Mouse (Mus musculus) heart, embryonic 11.5 days (tissue): Measurements from ENCODE around the gene Prcp. TPM values are rescaled to one million over a fixed set of nuclear protein-coding genes. Genes with fewer than 3 reads are reported as not detected.
"Not testable (repeated sequence)": the region's sequence is repeated elsewhere in the genome, so short reads cannot be mapped to it uniquely, and the experiment has no call there.

Experiments used
- ATAC-seq: fragments of 200-750 bp; cut with Nextera tagmentation; replicated peaks from 2 replicates; pipeline ENCODE4 v1.8.0; 2017; ENCODE audit warnings: moderate library complexity; ENCODE audit not compliant: insufficient number of reproducible peaks, low FRiP score, low TSS enrichment
- H3K27ac ChIP-seq: fragments of 300-500 bp; sonication (generic); 2 replicates; pipeline ENCODE4 v1.5.1; 2014; ENCODE audit warnings: mild to moderate bottlenecking, low read depth, low read length
- H3K27me3 ChIP-seq: fragments of 300-500 bp; sonication (generic); 2 replicates; pipeline ENCODE4 v1.6.1; 2014; ENCODE audit warnings: mild to moderate bottlenecking, low read length, mixed read lengths; ENCODE audit not compliant: control insufficient read depth, insufficient read depth
- H3K36me3 ChIP-seq: fragments of 300-500 bp; sonication (generic); 2 replicates; pipeline ENCODE4 v1.6.1; 2014; ENCODE audit warnings: mild to moderate bottlenecking, low read length, moderate library complexity, mixed read lengths; ENCODE audit not compliant: control insufficient read depth, insufficient read depth
- H3K4me1 ChIP-seq: fragments of 300-500 bp; sonication (generic); 2 replicates; pipeline ENCODE4 v1.6.1; 2014; ENCODE audit warnings: low read length; ENCODE audit not compliant: control insufficient read depth, insufficient read depth
- H3K4me2 ChIP-seq: fragments of 300-500 bp; sonication (generic); 2 replicates; pipeline ENCODE4 v1.6.1; 2014; ENCODE audit warnings: mild to moderate bottlenecking, moderate library complexity
- H3K4me3 ChIP-seq: fragments of 300-500 bp; sonication (generic); 2 replicates; pipeline ENCODE4 v1.5.1; 2014; ENCODE audit warnings: low read depth, low read length
- H3K9ac ChIP-seq: fragments of 300-500 bp; sonication (generic); 2 replicates; pipeline ENCODE4 v1.6.1; 2014; ENCODE audit warnings: mild to moderate bottlenecking, low read depth, low read length, moderate library complexity
- H3K9me3 ChIP-seq: fragments of 300-500 bp; sonication (generic); replicated peaks from 2 replicates; pipeline ENCODE4 v1.6.1; 2016; ENCODE audit warnings: low read length; ENCODE audit not compliant: control insufficient read depth
- whole genome bisulfite sequencing: fragments of 180-500 bp; shearing (Covaris S2); extraction: QIAGEN DNeasy Blood & Tissue Kit; methylation state at CpG from one replicate; pipeline ENCODE4 v1.1.7; 2014; ENCODE audit not compliant: insufficient replicate concordance; 5-methylcytosine and 5-hydroxymethylcytosine counted together
- polyA plus RNA-seq: library from polyadenylated mRNA; unstranded; fragments of >200 nt; fragmentation: Nextera tagmentation; extraction: Ambion mirVana; gene quantifications from 2 replicates; pipeline ENCODE4 v1.2.1, GENCODE M21; 2014

Prcp gene
- polyA plus RNA-seq, 1 experiment from 2014 or later, result 17.5 TPM

- no peaks in the 10 kb centered on the region for H3K27me3 ChIP-seq
- ATAC-seq, result no peak
- H3K4me3 ChIP-seq, result no peak overlapping the region
- H3K36me3 ChIP-seq, result no peaks in the 10 kb centered on the region
- H3K9ac ChIP-seq, result no peak overlapping the region
- no peaks in the 10 kb centered on the region for H3K4me1 ChIP-seq
- 66% methylated on average over 4 of the region's 4 CpGs for WGBS
- H3K4me2 ChIP-seq, result no peak overlapping the region
- no peaks in the 10 kb centered on the region for H3K9me3 ChIP-seq
- no peak overlapping the region for H3K27ac ChIP-seq
These were observed 104.0 kb downstream of the Prcp start for GRCm38 (mm10) chr7:92978225-92978624.

- not testable (repeated sequence) for H3K36me3 ChIP-seq, H3K9me3 ChIP-seq, H3K27me3 ChIP-seq, H3K4me2 ChIP-seq, H3K27ac ChIP-seq, H3K4me1 ChIP-seq, ATAC-seq, H3K4me3 ChIP-seq, H3K9ac ChIP-seq
- 50% methylated on average over 7 of the region's 7 CpGs for WGBS
These were observed 104.5 kb downstream of the Prcp start for GRCm38 (mm10) chr7:92978720-92979119.

- H3K9ac ChIP-seq, result no peak overlapping the region
- H3K27me3 ChIP-seq, result no peaks in the 10 kb centered on the region
- whole genome bisulfite sequencing, result 22% methylated on average over 2 of the region's 2 CpGs
- H3K4me1 ChIP-seq, result no peaks in the 10 kb centered on the region
- no peak overlapping the region for H3K4me3 ChIP-seq
- no peak overlapping the region for H3K27ac ChIP-seq
- H3K4me2 ChIP-seq, result no peak overlapping the region
- H3K36me3 ChIP-seq, result no peaks in the 10 kb centered on the region
- no peak for ATAC-seq
- no peaks in the 10 kb centered on the region for H3K9me3 ChIP-seq
These were observed 106.5 kb downstream of the Prcp start for GRCm38 (mm10) chr7:92980741-92981140.

GRCm38 (mm10) chr7:92981864-92982263, 107.6 kb downstream of the Prcp start:
- H3K9ac ChIP-seq, result no peak overlapping the region
- 52% methylated on average over 2 of the region's 2 CpGs for WGBS
- no peaks in the 10 kb centered on the region for H3K9me3 ChIP-seq
- ATAC-seq, result no peak
- H3K4me2 ChIP-seq, result no peak overlapping the region
- no peak overlapping the region for H3K4me3 ChIP-seq
- H3K27ac ChIP-seq, result no peak overlapping the region
- no peaks in the 10 kb centered on the region for H3K36me3 ChIP-seq
- no peaks in the 10 kb centered on the region for H3K4me1 ChIP-seq
- no peaks in the 10 kb centered on the region for H3K27me3 ChIP-seq

Other genes starting within 250 kb of the Prcp start
- 3.9 and 4.4 TPM in 2 replicates for gene Ankrd42, start 237.3 kb upstream of the Prcp start, polyA plus RNA-seq
- 14.1 and 15.7 TPM in 2 replicates for gene Pcf11, start 204.5 kb upstream of the Prcp start, polyA plus RNA-seq
- gene Rab30, start 132.9 kb upstream of the Prcp start, polyA plus RNA-seq, result 8.3 and 8.9 TPM in 2 replicates
- 11.3 and 11.7 TPM in 2 replicates for gene Ddias, start 223 bp upstream of the Prcp start, polyA plus RNA-seq
- 1.7 and 2.0 TPM in 2 replicates for gene Fam181b, start 205.4 kb downstream of the Prcp start, polyA plus RNA-seq